Mouse (Mus musculus) kidney, adult 9 months (tissue): ENCODE results near the gene Prkag2.

Source experiments
- DNase-seq: peaks from one replicate; pipeline ENCODE4 v3.0.0; 2022

Gene Prkag2

GRCm38 (mm10) chr5:24993190-24993589, 107.3 kb downstream of the Prkag2 start:
- DNase-seq, result no peak

DNA sequence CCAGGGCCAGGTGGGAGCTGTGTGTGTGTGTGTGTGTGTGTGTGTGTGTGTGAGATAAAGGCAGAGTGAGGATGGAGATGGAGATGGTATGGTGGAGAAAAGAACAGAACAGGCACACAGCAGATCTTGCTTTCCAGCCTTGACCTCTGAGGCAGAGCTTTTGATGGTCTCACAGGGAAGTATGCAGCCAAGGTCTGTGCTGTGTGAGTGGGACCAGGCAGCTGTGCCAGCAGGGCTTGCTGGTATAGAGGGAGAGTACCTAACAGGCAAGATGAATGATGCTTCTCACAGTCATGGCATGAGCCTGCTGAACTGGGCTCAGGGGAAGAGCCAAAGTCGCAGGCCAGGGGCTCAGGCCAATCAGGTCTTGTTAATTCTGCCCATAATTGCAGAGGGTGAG, 108.9 kb downstream of the Prkag2 start:
- no peak for DNase-seq

GRCm38 (mm10) chr5:24990460-24990859, 110.0 kb downstream of the Prkag2 start:
- no peak for DNase-seq

- DNase-seq, result no peak
Measured at GRCm38 (mm10) chr5:24989683-24990082, 110.8 kb downstream of the Prkag2 start.

DNA sequence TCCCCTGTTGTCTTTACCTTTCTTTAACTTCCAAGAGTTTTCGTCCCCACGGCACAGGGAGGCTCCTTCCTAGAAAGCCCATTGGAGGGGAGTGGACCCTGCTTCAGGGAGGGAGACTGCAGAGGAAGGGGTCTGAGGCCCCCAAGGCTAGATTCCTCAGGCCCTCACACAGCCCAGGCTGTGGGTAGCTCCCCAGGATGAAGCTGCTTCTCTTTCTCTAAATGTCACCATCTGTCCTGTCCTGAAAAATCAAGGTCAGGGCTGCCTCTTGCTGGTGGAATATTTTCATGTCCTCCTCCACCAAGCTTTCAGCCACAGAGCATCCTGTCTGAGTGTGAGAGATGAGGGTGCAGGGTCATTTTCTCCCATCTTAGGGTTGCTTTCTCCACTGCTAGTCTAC, 113.5 kb downstream of the Prkag2 start:
- no peak for DNase-seq

- no peak for DNase-seq
Measured at GRCm38 (mm10) chr5:24986204-24986940, 114.1 kb downstream of the Prkag2 start.

DNA sequence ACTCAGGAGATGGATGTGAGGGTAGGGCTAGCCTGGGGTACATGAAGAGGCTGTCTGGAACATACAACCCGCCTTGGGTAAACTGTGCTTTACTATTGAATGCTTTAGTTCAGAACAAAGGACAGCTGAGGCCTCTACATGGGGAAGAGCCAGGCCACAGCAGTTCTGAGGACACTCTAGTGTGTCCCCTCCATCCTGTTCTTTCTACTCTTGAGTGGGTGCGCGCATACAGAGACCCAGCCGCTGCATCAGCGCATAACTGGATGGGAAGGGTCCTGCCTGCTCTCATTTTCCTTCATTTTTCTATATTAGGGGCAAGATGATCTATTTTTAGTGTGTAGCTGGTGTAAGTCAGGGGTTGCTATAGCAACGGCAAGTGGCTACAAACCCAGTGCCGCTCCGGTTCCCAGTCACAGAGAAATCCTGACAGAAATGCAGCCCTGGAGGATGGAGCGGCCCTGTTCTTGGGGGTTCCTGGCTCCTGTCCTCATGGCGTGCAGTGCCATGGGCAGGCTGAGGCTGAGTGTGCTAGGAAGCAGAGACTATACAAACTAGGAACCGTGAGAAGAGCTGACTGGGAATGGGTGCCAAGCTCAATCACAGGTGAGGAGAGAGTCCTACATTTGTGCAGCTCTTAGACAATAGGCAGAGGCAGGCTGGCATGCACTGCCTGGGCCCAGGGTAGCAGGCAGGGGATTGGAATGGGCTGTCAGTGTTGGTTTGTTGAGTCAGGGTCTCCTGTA, 114.8 kb downstream of the Prkag2 start:
- DNase-seq, result no peak

GRCm38 (mm10) chr5:24984157-24984556, 116.3 kb downstream of the Prkag2 start:
- no peak for DNase-seq

- DNase-seq, result peak; percentile 45
Measured at GRCm38 (mm10) chr5:24983539-24983938, 116.9 kb downstream of the Prkag2 start.

- DNase-seq, result no peak
Measured at GRCm38 (mm10) chr5:24982258-24982657, 118.2 kb downstream of the Prkag2 start.

DNA sequence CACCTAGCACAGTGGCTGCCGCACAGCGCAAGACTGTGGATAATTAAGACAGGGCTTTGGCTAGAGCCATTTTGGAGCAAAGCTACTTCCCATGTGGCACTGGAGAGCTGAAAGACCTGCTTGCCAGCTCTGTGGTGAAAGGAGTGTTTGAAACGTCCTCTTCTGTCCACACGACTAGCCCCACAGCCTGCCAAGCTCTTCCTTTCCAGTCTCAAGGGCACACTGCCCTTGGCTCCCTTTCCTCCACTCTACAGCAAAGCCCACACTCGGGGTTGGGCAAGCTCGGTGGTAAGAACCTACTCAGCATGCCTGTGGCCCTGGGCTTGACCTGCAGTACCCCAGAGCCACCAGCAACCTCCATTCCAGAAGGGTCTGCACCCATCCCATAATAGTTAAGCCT, 118.7 kb downstream of the Prkag2 start:
- no peak for DNase-seq

- DNase-seq, result no peak
Measured at GRCm38 (mm10) chr5:24979968-24980345, 120.5 kb downstream of the Prkag2 start.

DNA sequence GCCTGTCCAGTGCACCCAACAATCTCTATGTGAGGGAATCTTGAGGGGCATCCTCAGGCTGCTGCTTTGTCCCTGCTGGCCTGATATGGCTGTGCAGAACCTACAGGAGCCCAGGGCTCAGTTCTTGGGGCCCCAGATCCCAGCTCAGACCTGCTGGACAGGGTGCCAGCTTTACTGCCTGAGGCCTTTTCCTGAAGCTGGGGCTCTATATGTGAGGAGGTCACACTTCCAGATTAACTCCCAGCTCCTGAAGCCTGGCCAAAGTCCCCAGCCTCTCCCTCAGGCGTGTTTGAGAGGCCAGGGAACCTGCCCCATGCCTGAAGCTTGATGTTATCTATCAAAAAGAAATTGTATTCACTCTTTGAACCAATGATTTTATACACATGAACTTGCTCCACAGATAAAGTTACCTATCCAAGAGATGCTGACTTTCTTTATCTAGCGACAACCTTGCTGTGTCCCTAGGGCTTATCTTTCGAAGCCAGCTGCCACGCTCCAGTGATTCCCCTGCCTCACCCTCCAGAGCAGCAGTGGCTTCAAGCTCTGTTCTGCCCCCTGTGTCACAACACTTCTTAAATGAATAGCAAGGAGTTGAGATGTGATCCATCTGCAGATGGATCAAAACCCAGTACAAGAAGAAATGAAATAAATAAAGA, 121.0 kb downstream of the Prkag2 start:
- DNase-seq, result no peak

- DNase-seq, result no peak
Measured at GRCm38 (mm10) chr5:24976907-24977306, 123.5 kb downstream of the Prkag2 start.

DNA sequence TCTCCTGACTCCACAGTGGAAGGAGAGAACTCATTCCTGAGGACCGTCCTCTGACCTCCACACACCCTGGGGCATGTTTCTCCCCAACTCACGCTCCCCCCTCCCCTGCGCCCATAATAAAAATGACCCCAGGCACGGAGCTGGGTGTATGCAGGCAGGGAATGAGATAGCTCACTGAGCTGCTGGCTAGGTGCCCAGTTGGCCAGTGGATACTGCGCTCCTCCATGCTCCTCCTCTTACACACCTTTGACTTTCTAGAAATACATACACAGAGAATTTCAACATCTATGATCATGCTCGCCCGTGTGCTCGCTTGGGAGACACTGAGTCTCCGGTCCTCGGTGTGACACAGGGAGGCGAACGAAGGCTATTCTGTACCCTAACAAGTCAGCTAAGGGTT, 124.2 kb downstream of the Prkag2 start:
- DNase-seq, result peak; percentile 44

DNA sequence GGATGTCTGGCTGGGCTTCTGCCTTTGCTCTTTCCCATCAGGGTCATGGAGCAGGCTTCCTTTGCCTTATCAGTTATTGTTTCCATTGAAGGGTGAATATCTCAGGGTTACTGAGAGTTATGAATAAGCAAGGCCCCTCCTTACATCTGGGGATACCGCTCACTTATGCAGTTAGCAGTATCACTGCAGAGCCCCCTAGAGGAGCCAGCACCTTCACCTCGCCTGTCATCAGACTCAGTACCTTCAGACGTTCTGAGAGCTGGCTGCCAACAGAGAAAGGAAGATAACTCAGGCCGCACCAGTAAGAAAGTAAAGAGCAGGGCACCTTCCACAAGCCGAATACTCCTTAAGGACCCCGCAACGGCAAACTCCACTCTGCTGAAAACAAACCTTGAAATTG, 125.3 kb downstream of the Prkag2 start:
- DNase-seq, result no peak

GRCm38 (mm10) chr5:24973672-24974225, 126.7 kb downstream of the Prkag2 start:
- DNase-seq, result no peak

GRCm38 (mm10) chr5:24973228-24973627, 127.2 kb downstream of the Prkag2 start:
- peak; percentile 57 for DNase-seq

DNA sequence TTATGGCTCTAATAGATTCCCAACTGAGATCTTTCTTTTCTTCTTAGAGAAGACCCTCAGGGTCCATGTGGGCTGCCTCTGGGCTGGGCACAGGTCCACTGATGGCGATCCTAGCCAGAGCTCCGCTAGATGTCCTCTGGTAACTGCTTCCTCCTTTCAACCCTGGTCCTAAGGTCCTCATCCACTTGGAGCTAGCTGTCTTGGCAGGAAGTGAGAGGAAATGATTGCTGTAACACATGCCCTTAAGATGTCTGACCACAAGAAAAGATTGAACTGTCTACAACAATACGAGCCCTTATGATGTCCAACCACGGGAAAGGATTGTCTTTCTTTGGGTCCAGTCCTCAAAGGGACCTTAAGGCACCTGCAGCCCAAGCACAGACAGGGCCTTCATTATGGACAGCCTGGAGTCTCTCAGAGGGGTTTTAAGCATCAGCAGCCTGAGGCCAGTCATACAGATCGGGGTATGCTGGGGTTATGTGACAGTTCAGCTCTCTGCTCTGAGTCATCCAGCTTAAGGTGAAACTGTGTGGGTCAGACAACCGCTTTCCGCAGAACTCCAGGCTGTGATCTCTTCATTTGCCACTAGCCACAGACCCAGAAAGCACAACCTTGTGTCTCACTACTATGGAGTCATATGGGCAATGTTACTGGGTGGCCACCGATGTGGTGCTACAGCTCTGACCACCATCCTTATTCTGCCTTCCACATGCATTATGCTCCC, 129.7 kb downstream of the Prkag2 start:
- DNase-seq, result no peak

- DNase-seq, result peak; percentile 42
Measured at GRCm38 (mm10) chr5:24969241-24969880, 131.1 kb downstream of the Prkag2 start.

GRCm38 (mm10) chr5:24968792-24969191, 131.7 kb downstream of the Prkag2 start:
- no peak for DNase-seq

- DNase-seq, result no peak
Measured at GRCm38 (mm10) chr5:24967898-24968535, 132.4 kb downstream of the Prkag2 start.
